Mouse (Mus musculus) MEL (cell line): Measurements from ENCODE around the gene Tmigd1. TPM values are rescaled to one million over a fixed set of nuclear protein-coding genes. Genes with fewer than 3 reads are reported as not detected.
A peak's percentile ranks its signal among the peaks of the same experiment; 100 is the strongest.

Experiments
- DNase-seq: peaks from one replicate; pipeline ENCODE4 v3.0.0; 2011; ENCODE audit warnings: low read depth, low spot score
- H3K27ac ChIP-seq: 2 replicates; pipeline ENCODE4 v1.5.1; 2012; ENCODE audit warnings: low read depth, mild to moderate bottlenecking, control low read depth, low read length, moderate library complexity; ENCODE audit not compliant: control insufficient read depth
- H3K27me3 ChIP-seq, 2 experiments: fragments of 150-350 bp in 1 of 2; sonication (generic) in 1 of 2; 2 replicates each; pipeline ENCODE4 v1.6.1; 2012; ENCODE audit warnings: low read length in 2 of 2, mild to moderate bottlenecking in 2 of 2, improper control_type of control experiment in 1 of 2, moderate library complexity in 1 of 2; ENCODE audit not compliant: insufficient read depth in 2 of 2, control insufficient read depth in 1 of 2
- H3K36me3 ChIP-seq, 2 experiments: 2 replicates each; pipeline ENCODE4 v1.6.1; 2012 to 2014; ENCODE audit warnings: low read length in 2 of 2, improper control_type of control experiment in 1 of 2, inconsistent platforms in 1 of 2, mild to moderate bottlenecking in 1 of 2; ENCODE audit not compliant: insufficient read depth in 2 of 2, control insufficient read depth in 1 of 2
- H3K4me1 ChIP-seq, 2 experiments: fragments of 150-350 bp in 1 of 2; sonication (generic) in 1 of 2; 2 replicates each; pipeline ENCODE4 v1.6.1; 2012; ENCODE audit warnings: low read length in 2 of 2, improper control_type of control experiment in 1 of 2, mild to moderate bottlenecking in 1 of 2; ENCODE audit not compliant: insufficient read depth in 2 of 2, control insufficient read depth in 1 of 2
- H3K4me3 ChIP-seq, 2 experiments: fragments of 150-350 bp in 1 of 2; sonication (generic) in 1 of 2; 2 replicates each; pipeline ENCODE4 v1.5.1; 2012; ENCODE audit warnings: low read depth in 2 of 2, low read length in 2 of 2, mild to moderate bottlenecking in 2 of 2, moderate library complexity in 2 of 2, control low read depth in 1 of 2, improper control_type of control experiment in 1 of 2; ENCODE audit not compliant: control insufficient read depth in 1 of 2, insufficient read depth in 1 of 2
- H3K79me2 ChIP-seq: 2 replicates; pipeline ENCODE4 v1.6.1; 2012; ENCODE audit warnings: mild to moderate bottlenecking, low read length, moderate library complexity; ENCODE audit not compliant: control insufficient read depth, poor library complexity, insufficient read depth
- H3K9ac ChIP-seq: 2 replicates; pipeline ENCODE4 v1.6.1; 2012; ENCODE audit warnings: low read depth, mild to moderate bottlenecking, control low read depth, low read length, moderate library complexity; ENCODE audit not compliant: control insufficient read depth, poor library complexity, severe bottlenecking
- H3K9me3 ChIP-seq: fragments of 150-350 bp; sonication (generic); replicated peaks from 2 replicates; pipeline ENCODE4 v1.6.1; 2012; ENCODE audit warnings: mild to moderate bottlenecking, low read length, improper control_type of control experiment, moderate library complexity; ENCODE audit not compliant: insufficient read depth
- BHLHE40 ChIP-seq: IDR thresholded peaks from 2 replicates; pipeline ENCODE4 v1.6.1; 2012; ENCODE audit warnings: low read depth, mild to moderate bottlenecking, inconsistent platforms, low read length, improper control_type of control experiment, borderline replicate concordance
- CTCF ChIP-seq, 3 experiments: IDR thresholded peaks in 2 of 3; conservative IDR thresholded peaks in 1 of 3; 2 replicates each; pipeline ENCODE4 v1.5.1; 2011 to 2012; ENCODE audit warnings: low read length in 3 of 3, low read depth in 2 of 3, mild to moderate bottlenecking in 2 of 3, improper control_type of control experiment in 1 of 3, inconsistent platforms in 1 of 3, mixed read lengths in 1 of 3, moderate library complexity in 1 of 3; ENCODE audit not compliant: control insufficient read depth in 1 of 3, insufficient read depth in 1 of 3, poor library complexity in 1 of 3, severe bottlenecking in 1 of 3
- E2F4 ChIP-seq: IDR thresholded peaks from 2 replicates; pipeline ENCODE4 v1.6.1; 2011; ENCODE audit warnings: low read depth, low read length, improper control_type of control experiment, borderline replicate concordance
- GABPA ChIP-seq: IDR thresholded peaks from 2 replicates; pipeline ENCODE4 v1.6.1; 2012; ENCODE audit warnings: low read depth, mild to moderate bottlenecking, inconsistent platforms, low read length, improper control_type of control experiment, moderate library complexity
- GATA1 ChIP-seq: IDR thresholded peaks from 2 replicates; pipeline ENCODE4 v1.6.1; 2011; ENCODE audit warnings: low read depth, low read length, improper control_type of control experiment
- MAFK ChIP-seq: IDR thresholded peaks from 2 replicates; pipeline ENCODE4 v1.6.1; 2011; ENCODE audit warnings: low read depth, mild to moderate bottlenecking, low read length, improper control_type of control experiment, borderline replicate concordance
- MAX ChIP-seq: IDR thresholded peaks from 2 replicates; pipeline ENCODE4 v1.6.1; 2011; ENCODE audit warnings: low read length, improper control_type of control experiment
- MAZ ChIP-seq: IDR thresholded peaks from 2 replicates; pipeline ENCODE4 v1.6.1; 2012; ENCODE audit warnings: low read depth, mild to moderate bottlenecking, inconsistent platforms, low read length, improper control_type of control experiment
- MXI1 ChIP-seq: IDR thresholded peaks from 2 replicates; pipeline ENCODE4 v1.6.1; 2011; ENCODE audit warnings: mild to moderate bottlenecking, low read depth, low read length, improper control_type of control experiment
- MYB ChIP-seq: IDR thresholded peaks from 2 replicates; pipeline ENCODE4 v1.6.1; 2011; ENCODE audit warnings: mild to moderate bottlenecking, low read depth, low read length, improper control_type of control experiment
- MYC ChIP-seq: IDR thresholded peaks from 2 replicates; pipeline ENCODE4 v1.6.1; 2011; ENCODE audit warnings: low read depth, mild to moderate bottlenecking, low read length, improper control_type of control experiment, moderate library complexity
- NELFE ChIP-seq: IDR thresholded peaks from 2 replicates; pipeline ENCODE4 v1.6.1; 2011; ENCODE audit warnings: low read depth, low read length, improper control_type of control experiment
- NRF1 ChIP-seq: IDR thresholded peaks from 2 replicates; pipeline ENCODE4 v1.6.1; 2014; ENCODE audit warnings: low read depth, mild to moderate bottlenecking, inconsistent platforms, low read length, improper control_type of control experiment, moderate library complexity; ENCODE audit not compliant: poor library complexity, insufficient read depth, severe bottlenecking
- POLR2AphosphoS5 ChIP-seq: IDR thresholded peaks from 2 replicates; pipeline ENCODE4 v1.6.1; 2012; ENCODE audit warnings: low read depth, borderline replicate concordance, mild to moderate bottlenecking, inconsistent platforms, low read length, moderate library complexity, mixed read lengths
- RAD21 ChIP-seq: IDR thresholded peaks from 2 replicates; pipeline ENCODE4 v1.6.1; 2011; ENCODE audit warnings: mild to moderate bottlenecking, low read depth, low read length, improper control_type of control experiment
- SIN3A ChIP-seq: IDR thresholded peaks from 2 replicates; pipeline ENCODE4 v1.6.1; 2012; ENCODE audit warnings: low read length, improper control_type of control experiment, inconsistent platforms
- TAL1 ChIP-seq: IDR thresholded peaks from 2 replicates; pipeline ENCODE4 v1.6.1; 2012; ENCODE audit warnings: mild to moderate bottlenecking, inconsistent platforms, low read length, moderate library complexity, mixed read lengths
- TBP ChIP-seq: IDR thresholded peaks from 2 replicates; pipeline ENCODE4 v1.8.0; 2011; ENCODE audit warnings: low read depth, low read length, improper control_type of control experiment
- USF1 ChIP-seq: IDR thresholded peaks from 2 replicates; pipeline ENCODE4 v1.6.1; 2014; ENCODE audit warnings: low read depth, mild to moderate bottlenecking, inconsistent platforms, low read length, improper control_type of control experiment, moderate library complexity
- ZC3H11A ChIP-seq: IDR thresholded peaks from 2 replicates; pipeline ENCODE4 v1.6.1; 2012; ENCODE audit warnings: low read depth, mild to moderate bottlenecking, inconsistent platforms, low read length, improper control_type of control experiment
- ZMIZ1 ChIP-seq: IDR thresholded peaks from 2 replicates; pipeline ENCODE4 v1.6.1; 2012; ENCODE audit warnings: low read depth, mild to moderate bottlenecking, inconsistent platforms, low read length, improper control_type of control experiment, moderate library complexity
- ZNF384 ChIP-seq: IDR thresholded peaks from 2 replicates; pipeline ENCODE4 v1.6.1; 2012; ENCODE audit warnings: low read depth, mild to moderate bottlenecking, inconsistent platforms, low read length, improper control_type of control experiment
- polyA plus RNA-seq, 2 experiments: library from polyadenylated mRNA; stranded (reverse) in 1 of 2; unstranded in 1 of 2; fragments of >175 nt in 1 of 2; fragments of >200 nt in 1 of 2; gene quantifications; 2 replicates each; pipeline versions ENCODE4 v1.2.1 to v1.2.4; 2012; ENCODE audit warnings: low replicate concordance in 2 of 2, low read depth in 1 of 2; ENCODE audit not compliant: insufficient read length in 2 of 2, insufficient read depth in 1 of 2, missing spikeins in 1 of 2
- total RNA-seq: library from RNA; depleted of rRNA; stranded (reverse); fragments of 300-350 nt; gene quantifications from 2 replicates; pipeline ENCODE4 v1.2.3, GENCODE M21; 2012

Tmigd1 gene
- total and polyA plus RNA-seq, 3 experiments = not detected

- Histone ChIP-seq H3K79me2 (no peaks in the 10 kb centered on the region), H3K9me3 (no peaks in the 10 kb centered on the region), H3K4me3 (no peak overlapping the region), H3K4me1 (no peaks in the 10 kb centered on the region), H3K9ac (no peak overlapping the region), H3K27ac (no peak overlapping the region), H3K36me3 (no peaks in the 10 kb centered on the region), H3K27me3 (peaks cover 16 to 23% of the 10 kb centered on the region in 2 experiments)
- peak; percentile 29 for DNase-seq
- TF ChIP-seq MYB (no peak), ZNF384 (peak; percentile 52; the same call in 1 of the 2 replicates), E2F4 (no peak), MAX (no peak), MAZ (no peak), MAFK (no peak), USF1 (no peak), GABPA (no peak)
Measured at GRCm38 (mm10) chr11:76916539-76917229, 14.7 kb downstream of the Tmigd1 start.

GRCm38 (mm10) chr11:76917230-76917548, 15.2 kb downstream of the Tmigd1 start:
- DNase-seq = no peak
- H3K4me3 ChIP-seq = no peak overlapping the region
- no peak overlapping the region for H3K27ac ChIP-seq
- no peak for TF ChIP-seq RAD21
- TF ChIP-seq NELFE = no peak
- no peak for TF ChIP-seq MAFK
- TF ChIP-seq TAL1 = no peak
- TF ChIP-seq GABPA = no peak
- TF ChIP-seq POLR2AphosphoS5 = no peak
- no peak for TF ChIP-seq ZMIZ1
- no peak for TF ChIP-seq E2F4
- TF ChIP-seq NRF1 = no peak
- TF ChIP-seq GATA1 = no peak
- TF ChIP-seq MYC = no peak
- no peak for TF ChIP-seq ZC3H11A
- no peak for TF ChIP-seq MXI1
- no peak for TF ChIP-seq BHLHE40
- TF ChIP-seq SIN3A = no peak
- no peak for TF ChIP-seq CTCF (IDR thresholded peaks at IDR 0.05 in 2 of 3, conservative IDR thresholded peaks at IDR 0.05 in 1 of 3; ENCODE audit: control insufficient read depth in 1 of 3, insufficient read depth in 1 of 3, low read depth in 2 of 3, low read length in 3 of 3, poor library complexity in 1 of 3, severe bottlenecking in 1 of 3)
- TF ChIP-seq TBP = no peak
- TF ChIP-seq, all 39 proteins: peak for 0
- Histone ChIP-seq H3K27me3 (peaks cover 14 to 23% of the 10 kb centered on the region in 2 experiments), H3K4me1 (no peaks in the 10 kb centered on the region), H3K79me2 (no peaks in the 10 kb centered on the region), H3K9me3 (no peaks in the 10 kb centered on the region), H3K36me3 (no peaks in the 10 kb centered on the region), H3K9ac (no peak overlapping the region)
